Mouse (Mus musculus): Measurements from ENCODE around the gene Itgb6. TPM values are rescaled to one million over a fixed set of nuclear protein-coding genes. Genes with fewer than 3 reads are reported as not detected.

The Itgb6 gene
- total and polyA plus RNA-seq, 3 experiments, result not detected

DNA sequence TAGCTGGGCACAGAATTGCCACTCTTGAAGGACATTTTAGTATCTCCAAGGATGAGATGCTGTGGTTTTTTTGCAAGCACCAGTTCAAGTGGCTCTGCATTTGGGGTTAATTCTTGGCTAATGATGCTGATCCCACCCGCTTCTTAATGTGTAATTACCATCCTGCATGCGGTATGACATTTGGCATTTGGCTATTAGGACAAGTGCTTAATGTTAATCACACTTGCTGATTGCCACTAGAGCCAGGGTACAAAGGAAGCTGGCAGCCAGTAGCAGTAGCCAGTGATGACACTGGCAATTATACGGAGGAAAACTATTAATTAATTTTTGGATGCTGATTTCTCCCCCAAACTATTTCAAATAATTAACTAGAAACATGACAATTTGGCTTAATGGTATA, 86.0 kb downstream of the Itgb6 start:
- H3K36me3 ChIP-seq (replicated peaks in 1 of 2; ENCODE audit: control insufficient read depth in 1 of 2, insufficient read depth in 1 of 2, low read length in 1 of 2), result no peaks in the 10 kb centered on the region
- no peaks in the 10 kb centered on the region for H3K9me3 ChIP-seq (replicated peaks; ENCODE audit: low read length)
- H3K27ac ChIP-seq (ENCODE audit: insufficient read depth, low read depth), result no peak overlapping the region
- H3K4me1 ChIP-seq (ENCODE audit: control insufficient read depth in 1 of 2, insufficient read depth in 2 of 2), result no peaks in the 10 kb centered on the region
- H3K9ac ChIP-seq (ENCODE audit: insufficient read depth, low read depth), result no peak overlapping the region
- H3K4me2 ChIP-seq (ENCODE audit: insufficient read depth, low read depth, poor library complexity, severe bottlenecking), result no peak overlapping the region
- no peaks in the 10 kb centered on the region for H3K79me2 ChIP-seq (replicated peaks; ENCODE audit: control insufficient read depth, extremely low read depth, insufficient read depth, poor library complexity, severe bottlenecking)
- in situ Hi-C loops (cut with MboI; ENCODE audit: low pct_ligation_motif_present, low pct_unique_long_range_greater_than_20kb, low sequenced_read_pairs), result no loop called here
- no peak for DNase-seq (ENCODE audit: extremely low read depth)
- H3K4me3 ChIP-seq (replicated peaks in 1 of 3; ENCODE audit: low read depth in 2 of 3, low read length in 2 of 3, poor library complexity in 1 of 3), result no peak overlapping the region
- TF ChIP-seq UBTF (IDR thresholded peaks at IDR 0.05; ENCODE audit: low read depth, low read length), result no peak
- TF ChIP-seq CTCF (conservative IDR thresholded peaks at IDR 0.05 in 1 of 2, IDR thresholded peaks at IDR 0.05 in 1 of 2; ENCODE audit: low read depth in 2 of 2, low read length in 2 of 2), result no peak
- TF ChIP-seq CHD2 (IDR thresholded peaks at IDR 0.05; ENCODE audit: low read length), result no peak
- no peak for TF ChIP-seq IRF4 (IDR thresholded peaks at IDR 0.05; ENCODE audit: low read depth, low read length)
- dilution Hi-C loops (cut with MboI; ENCODE audit: extremely low pct_ligation_motif_present, extremely low pct_unique_long_range_greater_than_20kb, low sequenced_read_pairs), result no loop called here
- H3K27me3 ChIP-seq (replicated peaks), result no peaks in the 10 kb centered on the region

DNA sequence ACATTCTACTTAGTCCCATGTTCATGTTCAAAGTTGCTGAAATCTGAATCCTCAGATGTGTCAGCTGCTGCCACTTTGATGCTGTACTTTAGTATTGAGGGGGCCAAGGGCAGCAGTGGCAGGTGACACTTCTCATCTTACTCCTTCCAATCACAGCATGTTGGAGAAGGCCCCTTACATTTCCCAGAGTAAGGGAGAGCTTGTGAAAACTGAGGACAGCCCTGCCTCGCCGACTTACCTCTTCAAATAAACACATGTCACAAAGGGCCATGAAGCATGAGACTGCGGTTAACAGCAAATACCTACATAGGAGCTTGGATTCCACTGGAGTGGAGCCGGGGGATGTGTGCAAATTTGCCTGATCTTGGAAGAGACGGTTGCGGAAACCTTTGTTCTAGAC, 86.4 kb downstream of the Itgb6 start:
- Histone ChIP-seq H3K4me1 (ENCODE audit: control insufficient read depth in 1 of 2, insufficient read depth in 2 of 2) (no peaks in the 10 kb centered on the region), H3K4me3 (replicated peaks in 1 of 3; ENCODE audit: low read depth in 2 of 3, low read length in 2 of 3, poor library complexity in 1 of 3) (no peak overlapping the region), H3K79me2 (replicated peaks; ENCODE audit: control insufficient read depth, extremely low read depth, insufficient read depth, poor library complexity, severe bottlenecking) (no peaks in the 10 kb centered on the region), H3K27me3 (replicated peaks) (no peaks in the 10 kb centered on the region), H3K4me2 (ENCODE audit: insufficient read depth, low read depth, poor library complexity, severe bottlenecking) (no peak overlapping the region), H3K9ac (ENCODE audit: insufficient read depth, low read depth) (no peak overlapping the region), H3K36me3 (replicated peaks in 1 of 2; ENCODE audit: control insufficient read depth in 1 of 2, insufficient read depth in 1 of 2, low read length in 1 of 2) (no peaks in the 10 kb centered on the region), H3K9me3 (replicated peaks; ENCODE audit: low read length) (no peaks in the 10 kb centered on the region), H3K27ac (ENCODE audit: insufficient read depth, low read depth) (no peak overlapping the region)
- no peak for DNase-seq (ENCODE audit: extremely low read depth)
- TF ChIP-seq ZMIZ1 (IDR thresholded peaks at IDR 0.05; ENCODE audit: low read depth, low read length) (no peak), ZNF384 (IDR thresholded peaks at IDR 0.05; ENCODE audit: low read depth, low read length) (no peak), MEF2A (IDR thresholded peaks at IDR 0.05; ENCODE audit: borderline replicate concordance, low read depth, low read length) (no peak), MAZ (IDR thresholded peaks at IDR 0.05; ENCODE audit: low read depth, low read length) (no peak), ELF1 (IDR thresholded peaks at IDR 0.05; ENCODE audit: low read depth, low read length) (no peak), JUND (conservative IDR thresholded peaks at IDR 0.05; ENCODE audit: low read depth, low read length) (no peak), HCFC1 (IDR thresholded peaks at IDR 0.05; ENCODE audit: low read depth, low read length) (no peak), MAFK (IDR thresholded peaks at IDR 0.05; ENCODE audit: insufficient replicate concordance, low read length) (no peak), RAD21 (IDR thresholded peaks at IDR 0.05; ENCODE audit: low read depth, low read length) (no peak), SMC3 (IDR thresholded peaks at IDR 0.05; ENCODE audit: low read depth, low read length) (no peak), CTCF (conservative IDR thresholded peaks at IDR 0.05 in 1 of 2, IDR thresholded peaks at IDR 0.05 in 1 of 2; ENCODE audit: low read depth in 2 of 2, low read length in 2 of 2) (no peak), IRF4 (IDR thresholded peaks at IDR 0.05; ENCODE audit: low read depth, low read length) (no peak), KAT2A (IDR thresholded peaks at IDR 0.05; ENCODE audit: insufficient replicate concordance, low read length) (no peak), GABPA (IDR thresholded peaks at IDR 0.05; ENCODE audit: insufficient replicate concordance, low read depth, low read length) (no peak)
- in situ Hi-C loops (cut with MboI; ENCODE audit: low pct_ligation_motif_present, low pct_unique_long_range_greater_than_20kb, low sequenced_read_pairs) (no loop called here), dilution Hi-C loops (cut with MboI; ENCODE audit: extremely low pct_ligation_motif_present, extremely low pct_unique_long_range_greater_than_20kb, low sequenced_read_pairs) (no loop called here)

All from CH12.LX (cell line).